Mouse (Mus musculus): ENCODE results near the gene Krtap3-3. TPM values are rescaled to one million over a fixed set of nuclear protein-coding genes. Genes with fewer than 3 reads are reported as not detected.
"Not testable (repeated sequence)": the region's sequence is repeated elsewhere in the genome, so short reads cannot be mapped to it uniquely, and the experiment has no call there.

Krtap3-3 gene
- polyA plus RNA-seq (2015; fragmentation: Nextera tagmentation; extraction: Ambion mirVana): not detected in 2 replicates

GRCm38 (mm10) chr11:99550765-99551164, at the start of gene Krtap3-3:
Krtap3-3 (minus strand) TSS chr11:99550865.
- no peaks in the 10 kb centered on the region for H3K27me3 ChIP-seq
- H3K9ac ChIP-seq: no peak within 1 kb of the TSS
- no peaks in the 10 kb centered on the region for H3K9me3 ChIP-seq
- H3K27ac ChIP-seq (replicated peaks): no peak within 1 kb of the TSS
- H3K4me3 ChIP-seq: no peak within 1 kb of the TSS
- no peak within 1 kb of the TSS for H3K4me2 ChIP-seq
- 45% methylated on average over 4 of the region's 4 CpGs for WGBS
- no peaks in the 10 kb centered on the region for H3K36me3 ChIP-seq
- ATAC-seq (ENCODE audit: low read depth): no peak
- no peaks in the 10 kb centered on the region for H3K4me1 ChIP-seq (replicated peaks)

- not testable (repeated sequence) for H3K9ac ChIP-seq; H3K4me1 ChIP-seq (replicated peaks); H3K27me3 ChIP-seq; H3K4me2 ChIP-seq; H3K27ac ChIP-seq (replicated peaks); H3K36me3 ChIP-seq; H3K4me3 ChIP-seq; ATAC-seq (ENCODE audit: low read depth); H3K9me3 ChIP-seq
- WGBS: 81% methylated on average over 6 of the region's 6 CpGs
Observed at GRCm38 (mm10) chr11:99597742-99598141, 47.1 kb upstream of the Krtap3-3 start, which contains the start of gene Krtap9-3. Krtap9-3 (minus strand) TSS chr11:99598105.

GRCm38 (mm10) chr11:99590981-99591380, 40.3 kb upstream of the Krtap3-3 start, which contains the start of gene Krtap1-3:
Krtap1-3 (minus strand) TSS chr11:99591339.
- ATAC-seq (ENCODE audit: low read depth): no peak
- Histone ChIP-seq H3K4me3 (no peak within 1 kb of the TSS), H3K9ac (no peak within 1 kb of the TSS), H3K36me3 (no peaks in the 10 kb centered on the region), H3K27ac (replicated peaks) (no peak within 1 kb of the TSS), H3K4me2 (no peak within 1 kb of the TSS), H3K9me3 (no peaks in the 10 kb centered on the region), H3K4me1 (replicated peaks) (no peaks in the 10 kb centered on the region), H3K27me3 (no peaks in the 10 kb centered on the region)
- WGBS: 91% methylated on average over 6 of the region's 6 CpGs

GRCm38 (mm10) chr11:99585096-99585495, 34.4 kb upstream of the Krtap3-3 start:
- ATAC-seq (ENCODE audit: low read depth): no peak

GRCm38 (mm10) chr11:99583245-99583704, 32.6 kb upstream of the Krtap3-3 start, which contains the start of gene Krtap1-4:
Krtap1-4 (minus strand) TSS chr11:99583654.
- H3K4me2 ChIP-seq: no peak within 1 kb of the TSS
- no peak for ATAC-seq (ENCODE audit: low read depth)
- 86% methylated on average over 5 of the region's 5 CpGs for WGBS
- no peak within 1 kb of the TSS for H3K27ac ChIP-seq (replicated peaks)
- no peak within 1 kb of the TSS for H3K9ac ChIP-seq
- H3K4me1 ChIP-seq (replicated peaks): no peaks in the 10 kb centered on the region
- no peaks in the 10 kb centered on the region for H3K36me3 ChIP-seq
- no peak within 1 kb of the TSS for H3K4me3 ChIP-seq
- H3K27me3 ChIP-seq: no peaks in the 10 kb centered on the region
- no peaks in the 10 kb centered on the region for H3K9me3 ChIP-seq

More at GRCm38 (mm10) chr11:99585096-99585495, 34.4 kb upstream of the Krtap3-3 start:
- Histone ChIP-seq H3K4me1 (replicated peaks) (no peaks in the 10 kb centered on the region), H3K9me3 (no peaks in the 10 kb centered on the region), H3K4me2 (no peak overlapping the region), H3K4me3 (no peak overlapping the region), H3K36me3 (no peaks in the 10 kb centered on the region), H3K27ac (replicated peaks) (no peak overlapping the region), H3K27me3 (no peaks in the 10 kb centered on the region), H3K9ac (no peak overlapping the region)
- 88% methylated on average over 7 of the region's 7 CpGs for WGBS

GRCm38 (mm10) chr11:99581564-99581963, 30.9 kb upstream of the Krtap3-3 start:
- 86% methylated on average over 6 of the region's 6 CpGs for WGBS
- ATAC-seq (ENCODE audit: low read depth): no peak

GRCm38 (mm10) chr11:99581051-99581450, 30.4 kb upstream of the Krtap3-3 start:
- Histone ChIP-seq H3K9me3 (no peaks in the 10 kb centered on the region), H3K27ac (replicated peaks) (no peak overlapping the region), H3K4me1 (replicated peaks) (no peaks in the 10 kb centered on the region), H3K4me2 (no peak overlapping the region), H3K9ac (no peak overlapping the region), H3K36me3 (no peaks in the 10 kb centered on the region), H3K27me3 (no peaks in the 10 kb centered on the region), H3K4me3 (no peak overlapping the region)
- WGBS: 93% methylated on average over 5 of the region's 5 CpGs
- no peak for ATAC-seq (ENCODE audit: low read depth)

More at GRCm38 (mm10) chr11:99581564-99581963, 30.9 kb upstream of the Krtap3-3 start:
- Histone ChIP-seq H3K36me3 (no peaks in the 10 kb centered on the region), H3K4me2 (no peak overlapping the region), H3K9me3 (no peaks in the 10 kb centered on the region), H3K27me3 (no peaks in the 10 kb centered on the region), H3K27ac (replicated peaks) (no peak overlapping the region), H3K4me1 (replicated peaks) (no peaks in the 10 kb centered on the region), H3K4me3 (no peak overlapping the region), H3K9ac (no peak overlapping the region)

GRCm38 (mm10) chr11:99580636-99581035, 30.0 kb upstream of the Krtap3-3 start, which contains the start of gene Krtap1-5:
Krtap1-5 (minus strand) TSS chr11:99581016.
- Histone ChIP-seq H3K27me3 (no peaks in the 10 kb centered on the region), H3K36me3 (no peaks in the 10 kb centered on the region), H3K4me1 (replicated peaks) (no peaks in the 10 kb centered on the region), H3K27ac (replicated peaks) (no peak within 1 kb of the TSS), H3K4me3 (no peak within 1 kb of the TSS), H3K4me2 (no peak within 1 kb of the TSS), H3K9ac (no peak within 1 kb of the TSS), H3K9me3 (no peaks in the 10 kb centered on the region)
- WGBS: 74% methylated on average over 6 of the region's 6 CpGs
- no peak for ATAC-seq (ENCODE audit: low read depth)

GRCm38 (mm10) chr11:99574106-99574505, 23.4 kb upstream of the Krtap3-3 start:
- H3K9me3 ChIP-seq: no peaks in the 10 kb centered on the region
- H3K4me3 ChIP-seq: 0 out of 2 replicates have a peak overlapping the region, but pooled peaks have one; percentile 13
- H3K27ac ChIP-seq (replicated peaks): no peak overlapping the region
- H3K4me2 ChIP-seq: peak overlapping the region; percentile 50
- WGBS: 4% methylated on average over 7 of the region's 7 CpGs
- H3K9ac ChIP-seq: no peak overlapping the region
- peak; percentile 77; the same call in 1 of the 2 replicates for ATAC-seq (ENCODE audit: low read depth)
- no peaks in the 10 kb centered on the region for H3K27me3 ChIP-seq
- H3K4me1 ChIP-seq (replicated peaks): no peaks in the 10 kb centered on the region
- H3K36me3 ChIP-seq: no peaks in the 10 kb centered on the region

- H3K9ac ChIP-seq: no peak overlapping the region
- no peak overlapping the region for H3K4me3 ChIP-seq
- no peak overlapping the region for H3K4me2 ChIP-seq
- H3K4me1 ChIP-seq (replicated peaks): no peaks in the 10 kb centered on the region
- H3K27me3 ChIP-seq: no peaks in the 10 kb centered on the region
- H3K27ac ChIP-seq (replicated peaks): no peak overlapping the region
- no peak for ATAC-seq (ENCODE audit: low read depth)
- H3K9me3 ChIP-seq: no peaks in the 10 kb centered on the region
- no peaks in the 10 kb centered on the region for H3K36me3 ChIP-seq
- 57% methylated on average over 4 of the region's 4 CpGs for WGBS
Observed at GRCm38 (mm10) chr11:99573164-99573563, 22.5 kb upstream of the Krtap3-3 start.

- no peaks in the 10 kb centered on the region for H3K9me3 ChIP-seq
- 62% methylated on average over 7 of the region's 7 CpGs for WGBS
- no peak for ATAC-seq (ENCODE audit: low read depth)
Observed at GRCm38 (mm10) chr11:99566530-99566929, 15.9 kb upstream of the Krtap3-3 start, which contains the start of gene Krtap3-1. Krtap3-1 (minus strand) TSS chr11:99566630.

GRCm38 (mm10) chr11:99562580-99562979, 11.9 kb upstream of the Krtap3-3 start:
- no peaks in the 10 kb centered on the region for H3K4me1 ChIP-seq (replicated peaks)
- H3K27ac ChIP-seq (replicated peaks): no peak overlapping the region
- no peak overlapping the region for H3K4me2 ChIP-seq
- H3K36me3 ChIP-seq: no peaks in the 10 kb centered on the region
- no peak overlapping the region for H3K4me3 ChIP-seq
- no peaks in the 10 kb centered on the region for H3K9me3 ChIP-seq
- H3K27me3 ChIP-seq: no peaks in the 10 kb centered on the region
- H3K9ac ChIP-seq: no peak overlapping the region
- ATAC-seq (ENCODE audit: low read depth): no peak
- WGBS: 87% methylated on average over 6 of the region's 6 CpGs

More at GRCm38 (mm10) chr11:99566530-99566929, 15.9 kb upstream of the Krtap3-3 start, which contains the start of gene Krtap3-1:
- Histone ChIP-seq H3K36me3 (no peaks in the 10 kb centered on the region), H3K4me2 (no peak within 1 kb of the TSS), H3K4me1 (replicated peaks) (no peaks in the 10 kb centered on the region), H3K4me3 (no peak within 1 kb of the TSS), H3K27me3 (no peaks in the 10 kb centered on the region), H3K27ac (replicated peaks) (no peak within 1 kb of the TSS), H3K9ac (no peak within 1 kb of the TSS)

GRCm38 (mm10) chr11:99559366-99559765, 8.7 kb upstream of the Krtap3-3 start, which contains the start of gene Gm11939:
Gm11939 (minus strand) TSS chr11:99559466.
- ATAC-seq (ENCODE audit: low read depth): no peak
- H3K27me3 ChIP-seq: no peaks in the 10 kb centered on the region
- 95% methylated on average over 9 of the region's 9 CpGs for WGBS

More at GRCm38 (mm10) chr11:99559366-99559765, 8.7 kb upstream of the Krtap3-3 start, which contains the start of gene Gm11939:
- H3K9me3 ChIP-seq: no peaks in the 10 kb centered on the region
- no peak within 1 kb of the TSS for H3K4me2 ChIP-seq
- no peak within 1 kb of the TSS for H3K27ac ChIP-seq (replicated peaks)
- H3K9ac ChIP-seq: no peak within 1 kb of the TSS
- H3K4me3 ChIP-seq: no peak within 1 kb of the TSS
- no peaks in the 10 kb centered on the region for H3K4me1 ChIP-seq (replicated peaks)
- no peaks in the 10 kb centered on the region for H3K36me3 ChIP-seq
